Comparison of ENCODE assay signal across 23 mouse cellular contexts in the genomic region with DNA sequence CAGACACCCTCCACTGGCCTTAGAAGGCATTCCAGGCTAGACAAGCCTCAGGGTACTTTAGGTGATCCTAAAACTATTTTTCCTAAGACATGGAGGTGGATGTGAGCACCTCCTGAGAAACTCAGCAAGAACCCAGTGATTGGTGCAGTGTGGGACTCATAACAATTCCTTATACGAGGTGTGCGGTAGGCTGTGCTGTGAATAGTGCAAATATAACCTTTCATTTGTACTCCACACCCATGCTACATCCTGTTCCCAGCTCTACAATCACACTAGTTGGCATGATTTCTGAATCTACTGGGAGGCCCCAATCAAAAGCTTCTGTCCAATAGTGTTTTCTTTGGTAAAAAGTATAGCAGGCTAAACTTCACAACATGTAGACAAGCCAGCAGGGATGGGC. TPM values are rescaled to one million over a fixed set of nuclear protein-coding genes. Genes with fewer than 3 reads are reported as not detected.
A peak's percentile ranks its signal among the peaks of the same experiment; 100 is the strongest.
DNase-seq lines count a peak whose midpoint lies in the region; ATAC-seq and TF ChIP-seq lines count a peak whose summit lies in the region.
"Had no signal": no experiment of that assay in that cellular context is flagged by ENCODE, and none has a peak within 500 bp of the region (broad histone marks: within the 10 kb centered on the region; RNA-seq: fewer than 3 reads in every experiment).

No protein-coding gene starts in this region.

- WGBS in hindbrain, postnatal 0 days: 90% methylated on average over 2 of the region's 2 CpGs
- WGBS in hindbrain, embryonic 11.5 days: 82% methylated on average over 2 of the region's 2 CpGs
- 91% methylated on average over 2 of the region's 2 CpGs for WGBS in midbrain, embryonic 12.5 days
- 91% methylated on average over 2 of the region's 2 CpGs for WGBS in midbrain, embryonic 14.5 days

- H3K4me3 ChIP-seq in hindbrain, postnatal 0 days (ENCODE audit: low read length): no peak overlapping the region
- H3K4me3 ChIP-seq in hindbrain, embryonic 11.5 days (ENCODE audit: low read depth, low read length): no peak overlapping the region
- no peak overlapping the region for H3K4me3 ChIP-seq in midbrain, embryonic 12.5 days
- no peak overlapping the region for H3K4me3 ChIP-seq in midbrain, embryonic 14.5 days (replicated peaks; ENCODE audit: low read depth, low read length)
- no peak overlapping the region for H3K4me3 ChIP-seq in CH12.LX (replicated peaks in 1 of 3; ENCODE audit: low read depth in 2 of 3, low read length in 2 of 3, poor library complexity in 1 of 3)
- H3K4me3 ChIP-seq: embryonic facial prominence, embryonic 13.5 days; forebrain, embryonic 12.5 days; heart, embryonic 15.5 days; hindbrain, embryonic 10.5 days had no signal

- H3K9ac ChIP-seq in hindbrain, postnatal 0 days (replicated peaks; ENCODE audit: low read length): no peak overlapping the region
- H3K9ac ChIP-seq in hindbrain, embryonic 11.5 days (ENCODE audit: low read depth, low read length): no peak overlapping the region
- H3K9ac ChIP-seq in midbrain, embryonic 12.5 days (replicated peaks): no peak overlapping the region
- no peak overlapping the region for H3K9ac ChIP-seq in midbrain, embryonic 14.5 days (replicated peaks; ENCODE audit: low read length)
- no peak overlapping the region for H3K9ac ChIP-seq in CH12.LX (ENCODE audit: insufficient read depth, low read depth)
- H3K9ac ChIP-seq: embryonic facial prominence, embryonic 13.5 days; forebrain, embryonic 12.5 days; heart, embryonic 15.5 days had no signal

- TF ChIP-seq CTCF in hindbrain, postnatal 0 days (IDR thresholded peaks at IDR 0.05; ENCODE audit: low read depth): no peak
- no peak for TF ChIP-seq CTCF in CH12.LX (conservative IDR thresholded peaks at IDR 0.05 in 1 of 2, IDR thresholded peaks at IDR 0.05 in 1 of 2; ENCODE audit: low read depth in 2 of 2, low read length in 2 of 2)

- in situ Hi-C loops in CH12.LX (cut with MboI; ENCODE audit: low pct_ligation_motif_present, low pct_unique_long_range_greater_than_20kb, low sequenced_read_pairs): loop anchor here (25.0 kb wide), 1 partner anchor 320 kb away; no protein-coding TSS in a partner anchor

- dilution Hi-C loops in CH12.LX (cut with MboI; ENCODE audit: extremely low pct_ligation_motif_present, extremely low pct_unique_long_range_greater_than_20kb, low sequenced_read_pairs): no loop called here

- H3K27me3 ChIP-seq in hindbrain, postnatal 0 days (ENCODE audit: insufficient read depth, low read length): no peaks in the 10 kb centered on the region
- H3K27me3 ChIP-seq in hindbrain, embryonic 11.5 days (ENCODE audit: control insufficient read depth, insufficient read depth, low read length): no peaks in the 10 kb centered on the region
- no peaks in the 10 kb centered on the region for H3K27me3 ChIP-seq in midbrain, embryonic 12.5 days
- no peaks in the 10 kb centered on the region for H3K27me3 ChIP-seq in midbrain, embryonic 14.5 days (ENCODE audit: control insufficient read depth, insufficient read depth, low read length)
- H3K27me3 ChIP-seq in CH12.LX (replicated peaks): no peaks in the 10 kb centered on the region
- H3K27me3 ChIP-seq: embryonic facial prominence, embryonic 13.5 days; forebrain, embryonic 12.5 days; heart, embryonic 15.5 days had no signal

- intact Hi-C loops in left cerebral cortex, postnatal 14 days (cut with DNase I): no loop called here

- TF ChIP-seq POLR2A in CH12.LX (IDR thresholded peaks at IDR 0.05; ENCODE audit: low read depth, low read length): no peak

- no peak for ATAC-seq in hindbrain, postnatal 0 days
- no peak for ATAC-seq in hindbrain, embryonic 11.5 days (ENCODE audit: low FRiP score)
- ATAC-seq in midbrain, embryonic 12.5 days (ENCODE audit: low FRiP score, low read depth): 0 out of 2 replicates have a peak, but pooled peaks have one; percentile 5
- ATAC-seq in midbrain, embryonic 14.5 days (ENCODE audit: low FRiP score, low TSS enrichment): no peak
- ATAC-seq in inflammation-experienced regulatory T-cells, adult 6 months: peak; percentile 8
- ATAC-seq: forebrain, embryonic 16.5 days had no signal

- no peaks in the 10 kb centered on the region for H3K4me1 ChIP-seq in hindbrain, postnatal 0 days (ENCODE audit: insufficient read depth, low read length)
- H3K4me1 ChIP-seq in hindbrain, embryonic 11.5 days (replicated peaks; ENCODE audit: control insufficient read depth, insufficient read depth, low read length): no peaks in the 10 kb centered on the region
- H3K4me1 ChIP-seq in midbrain, embryonic 12.5 days: no peaks in the 10 kb centered on the region
- H3K4me1 ChIP-seq in midbrain, embryonic 14.5 days (ENCODE audit: control insufficient read depth, insufficient read depth, low read length): no peaks in the 10 kb centered on the region
- H3K4me1 ChIP-seq in CH12.LX (ENCODE audit: control insufficient read depth in 1 of 2, insufficient read depth in 2 of 2): peaks cover 10 to 34% of the 10 kb centered on the region in 2 experiments
- H3K4me1 ChIP-seq: embryonic facial prominence, embryonic 13.5 days; forebrain, embryonic 12.5 days; heart, embryonic 15.5 days; hindbrain, embryonic 10.5 days had no signal

- H3K27ac ChIP-seq in hindbrain, postnatal 0 days: 0 out of 2 replicates have a peak overlapping the region, but pooled peaks have one; percentile 4
- H3K27ac ChIP-seq in hindbrain, embryonic 11.5 days (ENCODE audit: low read depth, low read length): no peak overlapping the region
- H3K27ac ChIP-seq in midbrain, embryonic 12.5 days (replicated peaks): no peak overlapping the region
- H3K27ac ChIP-seq in midbrain, embryonic 14.5 days (replicated peaks; ENCODE audit: low read depth, low read length): no peak overlapping the region
- H3K27ac ChIP-seq in CH12.LX (ENCODE audit: insufficient read depth, low read depth): no peak overlapping the region
- H3K27ac ChIP-seq: embryonic facial prominence, embryonic 13.5 days; forebrain, embryonic 12.5 days; heart, embryonic 15.5 days; hindbrain, embryonic 10.5 days had no signal

- no peak for TF ChIP-seq RAD21 in CH12.LX (IDR thresholded peaks at IDR 0.05; ENCODE audit: low read depth, low read length)

- no peak for TF ChIP-seq EP300 in CH12.LX (IDR thresholded peaks at IDR 0.05; ENCODE audit: low read length)

- H3K4me2 ChIP-seq in hindbrain, postnatal 0 days (ENCODE audit: low read depth, low read length): no peak overlapping the region
- no peak overlapping the region for H3K4me2 ChIP-seq in hindbrain, embryonic 11.5 days (replicated peaks; ENCODE audit: low read depth, low read length)
- no peak overlapping the region for H3K4me2 ChIP-seq in midbrain, embryonic 12.5 days (replicated peaks)
- no peak overlapping the region for H3K4me2 ChIP-seq in midbrain, embryonic 14.5 days (ENCODE audit: low read length)
- peak overlapping the region; percentile 0; the same call in 1 of the 2 replicates for H3K4me2 ChIP-seq in CH12.LX (ENCODE audit: insufficient read depth, low read depth, poor library complexity, severe bottlenecking)
- H3K4me2 ChIP-seq: embryonic facial prominence, embryonic 13.5 days; forebrain, embryonic 12.5 days; heart, embryonic 11.5 days; heart, embryonic 15.5 days had no signal

- no peaks in the 10 kb centered on the region for H3K36me3 ChIP-seq in hindbrain, postnatal 0 days (ENCODE audit: insufficient read depth, low read length)
- H3K36me3 ChIP-seq in hindbrain, embryonic 11.5 days (ENCODE audit: control insufficient read depth, insufficient read depth, low read length): no peaks in the 10 kb centered on the region
- no peaks in the 10 kb centered on the region for H3K36me3 ChIP-seq in midbrain, embryonic 12.5 days
- H3K36me3 ChIP-seq in midbrain, embryonic 14.5 days (ENCODE audit: control insufficient read depth, insufficient read depth, low read length): no peaks in the 10 kb centered on the region
- H3K36me3 ChIP-seq in CH12.LX (replicated peaks in 1 of 2; ENCODE audit: control insufficient read depth in 1 of 2, insufficient read depth in 1 of 2, low read length in 1 of 2): peaks cover 3% of the 10 kb centered on the region in 2 experiments
- H3K36me3 ChIP-seq: embryonic facial prominence, embryonic 13.5 days; forebrain, embryonic 12.5 days; heart, embryonic 15.5 days; hindbrain, embryonic 10.5 days had no signal

- DNase-seq in hindbrain, postnatal 0 days (ENCODE audit: low spot score): no peak
- no peak for DNase-seq in hindbrain, embryonic 11.5 days (ENCODE audit: low spot score)
- DNase-seq in midbrain, embryonic 14.5 days: no peak
- no peak for DNase-seq in CH12.LX (ENCODE audit: extremely low read depth)
- DNase-seq in urinary bladder, postnatal 25 days (ENCODE audit: low spot score): no peak
- DNase-seq in left cerebral cortex, postnatal 14 days (ENCODE audit: low spot score in 2 of 2): no peak

- H3K9me3 ChIP-seq in hindbrain, postnatal 0 days (ENCODE audit: low read length): no peaks in the 10 kb centered on the region
- H3K9me3 ChIP-seq in hindbrain, embryonic 11.5 days (ENCODE audit: control insufficient read depth, low read length): no peaks in the 10 kb centered on the region
- no peaks in the 10 kb centered on the region for H3K9me3 ChIP-seq in midbrain, embryonic 12.5 days
- no peaks in the 10 kb centered on the region for H3K9me3 ChIP-seq in midbrain, embryonic 14.5 days (ENCODE audit: control insufficient read depth, low read length)
- no peaks in the 10 kb centered on the region for H3K9me3 ChIP-seq in CH12.LX (replicated peaks; ENCODE audit: low read length)
- H3K9me3 ChIP-seq: embryonic facial prominence, embryonic 13.5 days; forebrain, embryonic 12.5 days; G1E; heart, embryonic 15.5 days; hindbrain, embryonic 10.5 days had no signal

- no peaks in the 10 kb centered on the region for H3K79me2 ChIP-seq in CH12.LX (replicated peaks; ENCODE audit: control insufficient read depth, extremely low read depth, insufficient read depth, poor library complexity, severe bottlenecking)

RNA-seq across cellular contexts. Expression of a gene that starts 14.8 kb away (rescaled TPM):
- total RNA-seq in hindbrain, postnatal 0 days (2014; rRNA removed): 7.0 and 11.2 TPM in 2 replicates
- 12.3 TPM in 2 replicates for polyA plus RNA-seq in hindbrain, postnatal 0 days (2015; fragmentation: Nextera tagmentation; extraction: Ambion mirVana)
- 19.8 and 20.2 TPM in 2 replicates for polyA plus RNA-seq in hindbrain, embryonic 11.5 days (2014; fragmentation: Nextera tagmentation; extraction: Ambion mirVana)
- 16.0 and 17.4 TPM in 2 replicates for polyA plus RNA-seq in midbrain, embryonic 12.5 days (2016; fragmentation: Nextera tagmentation; extraction: Ambion mirVana)
- polyA plus RNA-seq in midbrain, embryonic 14.5 days (2014; fragmentation: Nextera tagmentation; extraction: Ambion mirVana): 10.8 and 13.4 TPM in 2 replicates
- total RNA-seq in CH12.LX (2012; rRNA removed): 7.2 and 10.9 TPM in 2 replicates
- 14.5 and 14.9 TPM in 2 replicates for total RNA-seq in CH12.LX (2014; rRNA removed)
- 9.3 and 9.8 TPM in 2 replicates for polyA plus RNA-seq in CH12.LX (2012; ENCODE audit: insufficient read length, low read depth)
- polyA plus RNA-seq in inflammation-experienced regulatory T-cells, adult 6 months (2017; shearing (Covaris generic)): 10 to 100 TPM in 1 of 3 experiments, 1 to 10 TPM in 2; 5.2 to 10.0 (median 5.5) TPM
- 1 to 10 TPM; 6.6 to 9.8 TPM for total RNA-seq in left cerebral cortex, postnatal 14 days (2021)

RNA-seq across cellular contexts. Expression of a gene that starts 17.6 kb away (rescaled TPM):
- total RNA-seq in hindbrain, postnatal 0 days (2014; rRNA removed): not detected in 2 replicates
- polyA plus RNA-seq in hindbrain, postnatal 0 days (2015; fragmentation: Nextera tagmentation; extraction: Ambion mirVana): 0.16 TPM in 2 replicates
- 0.17 and 0.56 TPM in 2 replicates for polyA plus RNA-seq in hindbrain, embryonic 11.5 days (2014; fragmentation: Nextera tagmentation; extraction: Ambion mirVana)
- 0.45 and 0.60 TPM in 2 replicates for polyA plus RNA-seq in midbrain, embryonic 12.5 days (2016; fragmentation: Nextera tagmentation; extraction: Ambion mirVana)
- 0.20 and 0.39 TPM in 2 replicates for polyA plus RNA-seq in midbrain, embryonic 14.5 days (2014; fragmentation: Nextera tagmentation; extraction: Ambion mirVana)
- not detected in 2 replicates for total RNA-seq in CH12.LX (2012; rRNA removed)
- total RNA-seq in CH12.LX (2014; rRNA removed): not detected in 2 replicates
- 0.08 and 0.11 TPM in 2 replicates for polyA plus RNA-seq in CH12.LX (2012; ENCODE audit: insufficient read length, low read depth)
- polyA plus RNA-seq in inflammation-experienced regulatory T-cells, adult 6 months (2017; shearing (Covaris generic)): 1 to 10 TPM in 2 of 3 experiments, under 1 TPM in 1; 0.96 to 2.9 (median 1.8) TPM
- not detected for total RNA-seq in left cerebral cortex, postnatal 14 days (2021)
- total RNA-seq: adrenal gland, adult 18-20 months; adrenal gland, postnatal 14 days; gastrocnemius, postnatal 10 days; gastrocnemius, postnatal 4 days; heart, adult 18-20 months; heart, postnatal 25 days had no signal
- polyA plus RNA-seq: cortical plate, adult 2 months; frontal cortex, adult 2 months; G1E had no signal

RNA-seq across cellular contexts. Expression of a gene that starts 22.1 kb away (rescaled TPM):
- 6.5 and 8.0 TPM in 2 replicates for total RNA-seq in hindbrain, postnatal 0 days (2014; rRNA removed)
- polyA plus RNA-seq in hindbrain, postnatal 0 days (2015; fragmentation: Nextera tagmentation; extraction: Ambion mirVana): 10.6 and 11.8 TPM in 2 replicates
- polyA plus RNA-seq in hindbrain, embryonic 11.5 days (2014; fragmentation: Nextera tagmentation; extraction: Ambion mirVana): 21.7 and 21.8 TPM in 2 replicates
- polyA plus RNA-seq in midbrain, embryonic 12.5 days (2016; fragmentation: Nextera tagmentation; extraction: Ambion mirVana): 14.0 and 18.4 TPM in 2 replicates
- polyA plus RNA-seq in midbrain, embryonic 14.5 days (2014; fragmentation: Nextera tagmentation; extraction: Ambion mirVana): 5.6 and 11.2 TPM in 2 replicates
- total RNA-seq in CH12.LX (2012; rRNA removed) (8.4 and 9.7 TPM in 2 replicates), CH12.LX (2014; rRNA removed) (1.3 and 2.3 TPM in 2 replicates)
- polyA plus RNA-seq in CH12.LX (2012; ENCODE audit: insufficient read length, low read depth): 1.6 and 1.8 TPM in 2 replicates
- polyA plus RNA-seq in inflammation-experienced regulatory T-cells, adult 6 months (2017; shearing (Covaris generic)): 10 to 100 TPM in 2 of 3 experiments, 1 to 10 TPM in 1; 1.8 to 18.2 (median 10.0) TPM
- total RNA-seq in left cerebral cortex, postnatal 14 days (2021): 10 to 100 TPM in 1 of 2 experiments, 1 to 10 TPM in 1; 9.6 to 10.3 TPM

RNA-seq across cellular contexts. Expression of a gene that starts 45.4 kb away (rescaled TPM):
- 8.9 and 9.9 TPM in 2 replicates for total RNA-seq in hindbrain, postnatal 0 days (2014; rRNA removed)
- polyA plus RNA-seq in hindbrain, postnatal 0 days (2015; fragmentation: Nextera tagmentation; extraction: Ambion mirVana): 8.6 and 8.7 TPM in 2 replicates
- 10.0 and 10.4 TPM in 2 replicates for polyA plus RNA-seq in hindbrain, embryonic 11.5 days (2014; fragmentation: Nextera tagmentation; extraction: Ambion mirVana)
- polyA plus RNA-seq in midbrain, embryonic 12.5 days (2016; fragmentation: Nextera tagmentation; extraction: Ambion mirVana): 12.1 and 12.8 TPM in 2 replicates
- 12.2 and 13.3 TPM in 2 replicates for polyA plus RNA-seq in midbrain, embryonic 14.5 days (2014; fragmentation: Nextera tagmentation; extraction: Ambion mirVana)
- total RNA-seq in CH12.LX (2012; rRNA removed) (8.4 and 10.1 TPM in 2 replicates), CH12.LX (2014; rRNA removed) (11.6 and 12.2 TPM in 2 replicates)
- polyA plus RNA-seq in CH12.LX (2012; ENCODE audit: insufficient read length, low read depth): 13.4 and 15.3 TPM in 2 replicates
- polyA plus RNA-seq in inflammation-experienced regulatory T-cells, adult 6 months (2017; shearing (Covaris generic)): 10 to 100 TPM; 22.4 to 30.4 (median 25.8) TPM
- 10 to 100 TPM; 11.8 to 11.9 TPM for total RNA-seq in left cerebral cortex, postnatal 14 days (2021)

Comparison
In these comparisons a context has a peak if more than half of its experiments do, and no peak if none do; other contexts are left out.
1. ATAC-seq: peak in midbrain, embryonic 12.5 days (single experiment) and inflammation-experienced regulatory T-cells, adult 6 months (single experiment); none in hindbrain, postnatal 0 days (single experiment), hindbrain, embryonic 11.5 days (single experiment) and midbrain, embryonic 14.5 days (single experiment).